Mouse (Mus musculus): ENCODE results near the gene Akt2. TPM values are rescaled to one million over a fixed set of nuclear protein-coding genes. Genes with fewer than 3 reads are reported as not detected.
"Not testable (repeated sequence)": the region's sequence is repeated elsewhere in the genome, so short reads cannot be mapped to it uniquely, and the experiment has no call there.

Gene Akt2
- total RNA-seq, 2 experiments from 2014 or later: 25.1 to 59.9 TPM

DNA sequence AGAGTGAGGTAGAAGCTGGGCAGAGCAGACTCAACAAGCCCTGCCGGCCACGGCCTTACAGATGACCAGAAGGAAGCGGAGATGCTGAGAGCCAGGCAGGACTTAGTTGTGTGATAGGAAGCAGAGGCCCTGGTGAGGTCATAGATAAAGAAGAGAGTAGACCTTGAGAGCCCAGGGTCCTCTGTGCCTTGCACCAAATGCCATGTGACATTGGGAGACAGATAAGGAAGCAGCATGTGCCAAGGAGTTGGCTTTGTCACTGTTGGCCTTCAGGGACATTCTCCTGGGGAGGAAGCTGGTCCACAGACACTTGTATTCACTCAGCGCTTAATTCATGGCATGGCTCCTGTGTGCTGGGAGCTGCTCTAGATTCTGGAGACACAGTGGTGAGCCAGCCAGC, 17.9 kb downstream of the Akt2 start:
- 0 out of 2 replicates have a peak, but pooled peaks have one; percentile 35 for ATAC-seq (replicated peaks; ENCODE audit: low FRiP score, poor library complexity, severe bottlenecking)

DNA sequence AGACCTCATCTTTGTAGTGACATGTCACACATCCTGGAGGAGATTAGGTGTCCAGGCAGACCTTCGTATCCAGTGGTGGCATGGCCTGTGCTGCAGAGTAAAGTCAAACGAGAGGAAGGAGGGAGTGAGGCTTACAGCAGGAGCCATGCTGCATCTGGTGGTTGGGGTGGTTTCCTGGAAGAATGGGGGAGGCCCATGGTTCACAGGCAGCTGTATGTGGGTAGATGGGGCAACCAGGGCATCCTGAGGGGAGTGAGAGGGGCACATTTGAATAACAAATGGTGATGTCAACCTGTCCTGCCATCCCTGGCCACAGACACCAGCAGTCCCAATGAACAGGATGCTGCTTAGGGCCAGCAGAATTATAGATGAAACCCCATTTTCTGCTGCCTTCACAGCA, 18.3 kb downstream of the Akt2 start:
- no peak for ATAC-seq (replicated peaks; ENCODE audit: low FRiP score, poor library complexity, severe bottlenecking)

DNA sequence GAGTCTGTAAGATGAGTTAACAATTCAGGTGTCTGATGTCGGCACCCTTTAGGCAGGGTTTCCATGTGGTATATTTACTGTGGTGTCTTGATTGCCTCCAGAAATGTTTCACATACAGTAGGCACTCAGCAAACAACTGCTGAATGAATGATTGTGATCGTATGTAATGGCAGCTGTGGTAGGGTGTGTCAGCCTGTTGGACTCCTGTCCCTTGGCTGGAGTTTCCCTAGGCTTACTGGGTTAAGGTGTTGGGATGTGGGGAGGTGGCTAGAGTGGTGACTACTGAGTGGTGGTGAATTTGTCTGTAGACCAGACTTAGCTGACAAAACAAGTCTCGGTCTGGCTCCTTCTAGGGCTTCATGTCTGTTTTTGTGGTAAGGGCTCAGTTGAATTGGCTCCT, 19.0 kb downstream of the Akt2 start:
- ATAC-seq (replicated peaks; ENCODE audit: low FRiP score, poor library complexity, severe bottlenecking): no peak

DNA sequence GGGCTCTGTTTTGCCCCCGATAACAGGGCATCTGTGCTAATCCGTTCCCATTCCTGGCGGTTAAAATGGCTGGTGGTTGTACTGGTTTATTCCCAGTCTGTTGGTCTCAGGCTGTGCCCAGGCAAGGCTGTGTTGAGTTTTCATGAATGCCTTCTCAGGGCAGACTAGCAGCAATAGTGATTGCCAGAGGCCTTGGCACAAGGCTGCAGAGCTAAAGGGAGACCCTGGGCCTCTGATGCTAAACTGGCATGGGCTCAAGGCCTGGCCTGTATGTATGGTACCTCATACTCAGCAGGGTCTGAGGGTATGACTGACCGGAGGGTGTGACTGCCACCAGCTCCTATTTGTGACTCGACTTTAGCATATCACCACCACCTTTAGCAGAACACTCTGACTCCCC, 19.5 kb downstream of the Akt2 start:
- no peak for ATAC-seq (replicated peaks; ENCODE audit: low FRiP score, poor library complexity, severe bottlenecking)

DNA sequence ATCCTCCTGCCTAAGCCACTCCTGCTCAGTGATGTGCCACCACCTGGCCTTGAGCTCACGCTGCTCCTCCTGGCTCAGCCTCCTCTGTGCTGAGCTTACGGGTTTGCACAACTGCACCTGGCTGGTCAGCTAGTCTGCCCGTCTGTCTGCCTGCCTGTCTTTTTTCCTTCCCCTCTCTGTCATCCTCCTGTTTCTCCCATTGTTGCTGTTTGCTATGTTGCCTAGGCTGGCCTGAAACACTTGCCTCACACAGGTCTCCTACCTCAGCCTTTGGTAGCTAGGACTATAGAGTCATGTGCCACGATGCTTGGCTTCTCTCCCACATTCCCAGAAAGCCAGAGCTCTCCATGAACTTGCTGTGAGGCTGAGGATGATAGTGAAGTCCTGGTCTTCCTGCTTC, 21.6 kb downstream of the Akt2 start:
- no peak for ATAC-seq (replicated peaks; ENCODE audit: low FRiP score, poor library complexity, severe bottlenecking)

DNA sequence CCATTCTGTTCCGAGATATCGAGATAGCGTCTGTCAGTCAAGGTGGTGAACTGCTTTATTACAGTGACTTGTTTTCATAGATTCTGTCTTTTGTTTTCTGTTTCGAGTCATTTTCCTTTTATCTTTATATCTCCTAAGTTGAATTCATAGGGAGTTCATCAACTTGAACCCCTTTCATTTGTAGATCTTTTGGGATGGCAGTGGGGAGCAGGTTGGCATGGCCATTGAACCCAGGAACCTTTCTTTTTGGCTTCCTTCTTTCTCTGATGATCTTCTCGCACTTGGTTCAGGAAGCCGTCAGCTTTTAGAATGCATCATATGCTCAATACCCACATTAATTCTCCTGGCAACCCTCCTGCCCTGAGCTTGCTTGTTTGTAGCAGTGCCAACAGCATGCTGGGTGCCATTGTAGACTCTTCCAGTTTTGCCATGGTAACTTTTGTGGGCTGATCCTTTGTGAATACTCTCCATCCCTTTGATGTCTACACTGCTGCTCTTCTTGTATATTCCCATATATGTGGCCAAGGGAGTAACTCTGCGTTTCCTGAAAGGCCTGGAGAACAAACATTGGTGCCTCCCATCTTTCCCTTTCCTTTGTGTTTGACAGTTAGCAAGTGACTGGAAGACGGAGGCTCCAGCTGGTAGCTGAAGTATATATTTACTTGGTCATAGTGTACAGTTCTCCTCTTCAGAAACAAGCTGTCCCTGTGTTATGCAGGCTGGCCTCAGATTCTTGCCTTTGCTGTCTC, 22.6 kb downstream of the Akt2 start:
- ATAC-seq (replicated peaks; ENCODE audit: low FRiP score, poor library complexity, severe bottlenecking): no peak

DNA sequence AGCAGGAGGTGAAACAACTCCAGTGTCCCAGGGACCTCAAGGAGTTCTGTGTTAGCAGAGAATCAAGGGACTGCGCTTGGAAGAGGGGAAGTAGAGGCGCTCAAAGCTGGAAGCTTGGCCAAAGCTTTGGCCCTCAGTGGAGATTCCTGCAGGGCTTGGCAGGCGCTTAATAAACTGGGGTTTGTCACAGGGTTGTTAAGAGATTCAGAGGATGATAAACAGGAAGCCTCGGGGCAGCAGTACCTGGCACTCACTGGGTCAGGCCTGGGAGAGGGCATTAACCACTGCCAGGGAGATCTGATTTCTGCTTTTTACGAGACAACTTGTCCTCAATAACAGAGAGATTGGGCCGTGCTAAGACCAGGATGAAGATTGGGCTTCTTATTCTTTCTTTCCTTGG, 29.7 kb downstream of the Akt2 start:
- no peak for ATAC-seq (replicated peaks; ENCODE audit: low FRiP score, poor library complexity, severe bottlenecking)

DNA sequence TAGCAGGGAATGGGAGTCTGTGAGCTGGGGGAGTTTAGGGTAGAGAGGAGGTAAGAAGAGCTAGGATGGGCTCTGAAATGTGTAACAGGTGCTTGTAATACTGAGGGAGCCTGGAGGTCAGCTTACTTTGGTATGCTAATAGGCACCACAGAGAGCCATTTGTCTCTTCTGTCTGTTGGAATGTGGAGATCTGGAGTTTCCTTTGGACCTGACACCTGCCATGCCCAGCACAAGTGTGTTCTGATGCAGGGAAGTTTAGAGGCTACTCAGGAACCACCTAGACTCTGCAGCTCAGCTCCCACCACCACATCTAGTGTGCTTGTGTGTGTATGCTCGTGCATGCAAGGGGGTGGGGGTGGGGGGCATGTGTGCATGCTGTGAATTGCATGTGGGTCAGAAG, 30.9 kb downstream of the Akt2 start:
- ATAC-seq (replicated peaks; ENCODE audit: low FRiP score, poor library complexity, severe bottlenecking): no peak

DNA sequence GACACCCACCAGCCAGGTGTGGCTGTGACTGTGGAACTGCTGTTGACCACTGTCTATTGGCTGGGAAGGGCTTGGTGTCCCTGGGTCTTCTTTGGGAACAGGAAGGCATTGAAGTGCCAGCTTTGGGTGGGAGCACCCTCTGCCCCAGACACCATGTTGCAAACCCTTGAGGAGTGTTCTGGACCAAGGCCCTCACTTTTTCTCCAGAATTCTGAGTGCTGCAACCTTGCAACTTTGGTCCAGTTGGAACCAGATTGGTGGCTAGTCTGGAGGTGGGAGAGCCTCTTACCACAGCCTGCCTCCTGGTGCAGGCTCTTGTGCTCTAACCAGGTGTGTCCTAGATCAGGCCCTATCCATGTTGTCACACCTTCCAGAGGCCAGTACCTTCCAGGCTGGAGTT, 33.6 kb downstream of the Akt2 start:
- ATAC-seq (replicated peaks; ENCODE audit: low FRiP score, poor library complexity, severe bottlenecking): no peak

DNA sequence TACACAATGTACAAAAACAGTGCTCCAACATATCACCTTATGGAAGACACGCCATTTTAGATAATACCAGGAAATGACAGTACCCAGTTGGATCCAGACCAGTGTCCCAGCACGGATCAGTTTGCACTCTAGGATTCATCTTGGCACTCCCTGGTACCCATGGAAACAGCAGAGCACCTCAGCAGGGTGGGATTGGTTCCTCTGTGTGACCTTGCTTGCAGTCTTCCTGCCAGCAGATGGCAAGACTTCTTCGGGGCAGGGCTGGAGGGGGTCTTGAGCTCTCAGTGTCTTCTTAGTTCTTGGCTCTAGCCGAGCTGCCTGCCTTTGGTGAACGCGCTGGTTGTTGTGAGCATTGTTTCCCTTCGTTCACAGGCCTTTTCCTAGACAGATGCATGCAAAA, 36.4 kb downstream of the Akt2 start:
- no peak for ATAC-seq (replicated peaks; ENCODE audit: low FRiP score, poor library complexity, severe bottlenecking)

DNA sequence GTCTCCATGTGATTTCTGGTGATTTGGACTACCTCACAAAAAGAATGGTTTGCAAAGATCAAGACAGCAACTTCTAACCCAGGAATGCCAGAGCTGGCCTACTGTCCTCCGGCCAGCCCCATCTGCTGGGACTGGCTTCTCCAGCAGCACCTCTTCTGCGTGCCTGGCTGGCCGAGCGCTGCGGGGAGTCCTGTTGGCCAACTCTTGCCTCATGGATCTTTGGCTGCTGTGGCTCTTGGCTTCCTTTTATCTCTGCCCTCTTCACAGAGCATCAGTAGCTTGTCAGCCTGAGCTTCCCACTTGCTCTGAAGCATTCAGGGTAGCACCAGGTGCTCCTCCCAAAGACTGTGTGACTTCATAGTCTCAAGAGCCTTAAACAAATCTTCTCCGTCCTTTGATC, 36.8 kb downstream of the Akt2 start:
- ATAC-seq (replicated peaks; ENCODE audit: low FRiP score, poor library complexity, severe bottlenecking): no peak

DNA sequence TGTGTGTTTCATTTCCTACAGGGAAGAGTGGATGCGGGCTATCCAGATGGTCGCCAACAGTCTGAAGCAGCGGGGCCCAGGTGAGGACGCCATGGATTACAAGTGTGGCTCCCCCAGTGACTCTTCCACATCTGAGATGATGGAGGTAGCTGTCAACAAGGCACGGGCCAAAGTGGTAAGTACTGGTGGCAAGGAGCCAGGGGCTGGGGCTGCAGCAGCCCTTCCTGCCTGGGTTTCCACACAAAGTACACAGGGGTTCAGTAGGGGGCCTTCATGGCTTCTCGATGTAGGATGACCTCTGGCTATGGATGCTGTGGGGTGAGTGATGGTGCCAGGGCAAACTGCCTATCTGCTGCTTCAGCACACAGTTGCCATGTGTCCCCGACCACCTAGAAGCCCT, 37.5 kb downstream of the Akt2 start:
- not testable (repeated sequence) for ATAC-seq (replicated peaks; ENCODE audit: low FRiP score, poor library complexity, severe bottlenecking)

DNA sequence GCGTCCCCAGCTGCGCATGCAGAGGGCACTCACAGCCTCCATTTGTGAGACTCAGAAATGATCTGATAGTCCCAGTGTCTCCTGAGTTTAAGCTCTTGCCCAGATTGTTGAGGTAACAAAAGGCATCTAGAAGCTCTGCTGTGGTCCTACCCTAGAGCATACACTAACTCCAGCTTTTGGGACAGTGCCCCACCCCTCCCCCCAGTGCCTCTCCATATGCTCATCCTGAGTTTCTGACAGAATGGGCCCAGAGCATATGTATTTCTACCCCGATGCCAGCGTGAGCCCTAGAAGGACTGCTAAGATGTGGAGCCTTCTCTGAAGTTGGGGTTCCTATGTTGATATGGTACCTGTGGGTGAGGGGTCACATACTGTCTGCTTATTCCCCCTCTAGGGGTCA, 40.1 kb downstream of the Akt2 start:
- ATAC-seq (replicated peaks; ENCODE audit: low FRiP score, poor library complexity, severe bottlenecking): no peak

DNA sequence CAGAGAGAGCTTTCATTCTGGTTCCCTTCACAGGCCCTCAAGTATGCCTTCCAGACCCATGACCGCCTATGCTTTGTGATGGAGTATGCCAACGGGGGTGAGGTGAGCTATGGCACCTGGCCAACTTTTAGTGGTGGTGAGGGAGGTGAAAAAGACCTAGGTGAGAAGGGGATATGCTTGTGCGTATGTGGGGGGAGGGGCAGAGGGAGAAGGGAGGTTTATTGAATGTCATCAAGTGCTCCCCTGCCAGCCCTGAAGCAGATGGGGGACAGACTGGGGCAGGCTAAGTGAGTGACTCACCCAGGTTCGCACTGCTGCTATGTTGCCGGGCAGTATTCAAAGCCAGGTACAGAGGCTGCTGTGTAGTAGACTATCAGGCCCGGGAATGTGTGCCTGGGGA, 41.8 kb downstream of the Akt2 start:
- no peak for ATAC-seq (replicated peaks; ENCODE audit: low FRiP score, poor library complexity, severe bottlenecking)

DNA sequence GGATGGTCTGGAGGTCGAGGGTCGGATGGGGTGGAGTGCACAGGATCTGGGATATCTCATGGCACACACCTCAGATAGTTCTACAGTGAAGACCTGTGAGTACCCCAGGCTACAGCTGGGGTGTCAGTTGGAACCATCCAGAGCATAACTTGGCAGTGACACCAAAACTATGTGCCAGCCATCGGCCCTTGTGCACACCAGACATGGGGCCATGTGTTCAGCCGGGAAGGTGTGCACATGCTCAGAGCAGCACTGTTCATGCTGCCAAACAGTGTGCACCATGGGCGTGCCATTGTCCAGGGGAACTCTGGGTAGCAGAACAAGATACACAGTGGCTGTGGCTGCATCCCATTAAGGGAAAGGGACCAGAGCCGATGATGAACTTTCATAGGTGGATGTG, 43.3 kb downstream of the Akt2 start:
- no peak for ATAC-seq (replicated peaks; ENCODE audit: low FRiP score, poor library complexity, severe bottlenecking)

DNA sequence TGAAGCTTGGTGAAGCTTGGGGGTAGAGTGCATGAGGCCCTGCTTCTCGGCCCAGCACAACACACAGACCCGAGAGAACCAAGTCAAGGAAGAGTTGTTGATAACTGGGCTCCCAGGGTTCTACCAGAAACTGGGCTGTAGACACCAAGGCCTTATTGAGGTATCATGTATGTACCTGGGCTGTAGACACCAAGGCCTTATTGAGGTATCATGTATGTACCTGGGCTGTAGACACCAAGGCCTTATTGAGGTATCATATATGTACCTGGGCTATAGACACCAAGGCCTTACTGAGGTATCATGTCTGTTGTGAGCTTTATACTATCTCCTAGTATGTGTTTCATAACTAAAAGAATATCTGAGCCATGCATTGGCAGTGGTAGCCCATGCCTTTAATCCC, 43.7 kb downstream of the Akt2 start:
- 0 out of 2 replicates have a peak, but pooled peaks have one; percentile 44 for ATAC-seq (replicated peaks; ENCODE audit: low FRiP score, poor library complexity, severe bottlenecking)

DNA sequence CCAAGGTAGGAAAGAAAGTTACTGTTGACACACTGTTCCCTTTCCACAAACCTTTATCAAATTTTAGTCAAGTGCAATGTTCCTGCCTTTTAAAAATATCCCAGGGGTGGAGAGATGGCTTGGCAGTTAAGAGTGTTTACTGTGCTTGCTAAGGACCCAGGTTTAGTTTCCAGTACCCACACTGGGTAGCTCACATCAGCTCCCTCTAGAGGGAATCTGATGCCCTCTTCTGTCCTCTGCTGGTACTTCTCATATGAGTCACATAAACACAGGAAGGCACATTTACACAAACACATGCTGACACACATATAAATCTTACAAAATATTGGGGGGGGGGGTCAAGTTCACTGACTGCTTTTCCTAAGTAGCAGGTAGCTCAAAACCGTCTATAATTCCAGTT, 53.1 kb downstream of the Akt2 start:
- no peak for ATAC-seq (replicated peaks; ENCODE audit: low FRiP score, poor library complexity, severe bottlenecking)

DNA sequence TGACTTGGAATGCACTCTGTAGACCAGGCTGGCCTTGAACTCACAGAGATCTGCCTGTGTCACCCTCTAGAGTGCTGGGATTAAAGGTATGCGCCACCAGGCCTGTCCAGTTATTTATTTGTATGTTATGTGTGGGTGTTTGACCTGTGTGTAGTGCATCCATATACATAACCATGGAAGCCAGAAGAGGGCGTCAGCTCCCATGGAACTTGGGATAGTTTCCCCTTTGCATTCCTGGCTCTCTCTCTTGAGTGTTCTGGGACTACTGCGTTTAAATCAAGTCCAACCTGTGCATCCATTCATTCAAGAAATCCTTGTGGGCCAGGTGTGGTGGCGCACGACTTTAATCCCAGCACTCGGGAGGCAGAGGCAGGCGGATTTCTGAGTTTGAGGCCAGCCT, 55.2 kb downstream of the Akt2 start:
- ATAC-seq (replicated peaks; ENCODE audit: low FRiP score, poor library complexity, severe bottlenecking): no peak

DNA sequence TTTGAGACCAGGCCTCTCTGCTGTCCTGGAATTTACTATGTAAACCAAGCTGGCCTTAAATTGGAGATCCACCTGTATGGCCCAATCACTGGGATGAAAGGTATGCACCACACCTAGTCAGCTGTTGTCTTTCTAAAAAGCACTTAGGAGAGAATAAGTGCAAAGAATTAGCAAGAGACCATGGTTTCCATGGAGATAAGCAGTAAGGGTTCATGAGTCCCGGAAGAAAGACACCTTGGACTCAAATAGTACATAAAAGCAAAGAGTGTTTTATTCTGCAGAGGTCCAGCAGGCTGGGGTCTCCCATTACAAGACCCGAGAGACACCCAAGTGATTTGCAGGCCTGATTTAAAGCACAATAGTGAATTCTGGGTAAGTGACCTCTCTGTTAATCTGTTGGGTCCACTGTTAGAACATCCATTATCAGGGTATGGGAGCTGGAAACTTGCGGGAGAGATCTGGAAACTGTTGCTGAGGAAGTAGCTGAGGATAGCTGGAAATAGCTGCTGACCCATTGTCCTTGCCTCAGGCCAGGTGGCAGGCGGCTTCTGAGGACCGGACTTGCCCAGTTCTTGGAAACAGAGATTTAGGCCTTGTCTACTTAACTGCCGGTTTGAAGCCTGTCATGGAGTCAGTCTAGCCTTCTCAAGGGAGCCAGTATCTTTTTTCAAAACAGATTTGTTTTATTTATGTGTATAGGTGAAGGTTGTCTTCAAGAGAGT, 56.1 kb downstream of the Akt2 start:
- no peak for ATAC-seq (replicated peaks; ENCODE audit: low FRiP score, poor library complexity, severe bottlenecking)

DNA sequence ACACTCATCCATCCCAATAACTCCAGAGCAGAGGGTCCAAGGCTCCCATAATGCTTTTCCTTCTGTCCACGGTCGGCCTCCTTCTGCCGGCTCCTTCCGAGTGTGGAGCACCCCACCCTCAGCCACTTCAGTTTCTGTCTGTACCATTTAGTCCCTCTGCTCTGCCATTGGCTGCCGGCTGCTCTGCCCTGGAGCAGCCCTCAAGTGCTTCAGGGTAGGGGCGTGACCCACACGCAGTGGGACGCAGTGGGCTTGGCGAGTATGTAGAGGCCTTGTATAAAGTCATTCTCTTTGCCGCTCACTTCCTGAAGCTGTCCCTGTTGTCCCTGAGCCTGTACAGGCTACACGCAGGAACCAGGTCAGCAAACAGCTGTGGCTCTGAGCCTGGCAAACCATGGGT, 58.4 kb downstream of the Akt2 start:
- ATAC-seq (replicated peaks; ENCODE audit: low FRiP score, poor library complexity, severe bottlenecking): 0 out of 2 replicates have a peak, but pooled peaks have one; percentile 18

DNA sequence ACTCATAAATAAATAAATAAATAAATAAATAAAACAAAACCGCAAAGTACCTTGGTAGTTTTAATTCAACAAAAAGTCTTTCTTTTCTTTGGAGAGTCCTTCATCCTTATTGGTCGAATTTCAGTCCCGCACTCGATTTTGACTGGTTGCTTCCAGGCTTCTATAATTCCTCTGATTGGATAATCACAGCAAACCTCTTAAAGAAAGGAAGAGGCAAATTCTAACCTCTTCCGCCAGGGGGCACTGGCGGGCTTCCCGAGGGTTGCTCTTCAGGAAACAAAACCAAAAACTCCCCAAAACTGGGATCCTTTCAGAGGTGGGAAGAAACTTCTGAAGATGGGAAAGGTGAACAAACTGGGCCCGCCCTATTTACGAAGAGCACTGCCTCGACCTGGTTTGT, 59.6 kb downstream of the Akt2 start:
- no peak for ATAC-seq (replicated peaks; ENCODE audit: low FRiP score, poor library complexity, severe bottlenecking)
